Mouse (Mus musculus) ES-E14 (cell line): ENCODE data around the gene Igfn1.

Experiments
- CHD2 ChIP-seq: IDR thresholded peaks from 2 replicates; pipeline ENCODE4 v1.6.1; 2014; ENCODE audit warnings: mild to moderate bottlenecking, low read depth, low read length, inconsistent platforms
- HCFC1 ChIP-seq: IDR thresholded peaks from 2 replicates; pipeline ENCODE4 v1.6.1; 2012; ENCODE audit warnings: low read length, inconsistent platforms, borderline replicate concordance; ENCODE audit not compliant: insufficient read depth
- MAFK ChIP-seq: IDR thresholded peaks from 2 replicates; pipeline ENCODE4 v1.6.1; 2014; ENCODE audit warnings: mild to moderate bottlenecking, low read depth, low read length, inconsistent platforms; ENCODE audit not compliant: insufficient read depth
- ZC3H11A ChIP-seq: IDR thresholded peaks from 2 replicates; pipeline ENCODE4 v1.6.1; 2012; ENCODE audit warnings: low read depth, mild to moderate bottlenecking, inconsistent platforms, low read length, borderline replicate concordance
- ZNF384 ChIP-seq: IDR thresholded peaks from 2 replicates; pipeline ENCODE4 v1.6.1; 2012; ENCODE audit warnings: low read depth, low read length, inconsistent platforms

DNA sequence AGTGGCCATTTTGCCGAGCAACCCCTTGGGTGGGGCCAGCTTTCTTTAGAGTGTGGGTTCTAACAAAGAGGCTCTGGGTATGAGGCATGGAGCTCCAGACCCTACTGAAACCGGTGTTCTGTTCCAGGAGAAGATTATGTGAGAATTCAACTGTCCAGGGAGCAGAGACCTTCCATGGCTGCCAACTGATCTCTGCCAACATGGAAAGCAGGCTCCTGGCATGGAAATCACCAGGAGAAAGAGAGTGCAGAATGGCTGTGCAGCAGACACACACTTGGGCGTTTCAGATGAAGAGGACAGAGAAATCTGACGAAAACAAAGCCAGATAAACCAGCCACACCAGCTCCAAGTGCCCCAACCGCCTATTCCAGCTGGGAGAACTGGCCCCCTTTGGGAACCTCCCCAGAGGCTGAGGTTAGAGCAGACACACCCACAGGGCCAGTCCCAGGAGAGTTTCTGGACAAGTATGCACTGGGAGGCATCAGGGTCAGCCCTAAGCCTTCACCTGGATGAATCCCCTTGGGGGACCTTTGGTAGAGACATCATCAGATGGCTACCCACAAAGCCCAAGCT lies 89.6 kb downstream of the Igfn1 start:
- TF ChIP-seq ZC3H11A (no peak), HCFC1 (no peak), CHD2 (no peak), ZNF384 (no peak), MAFK (no peak)
